Mouse (Mus musculus) limb, embryonic 12.5 days (tissue): Measurements from ENCODE around the gene Dusp23. TPM values are rescaled to one million over a fixed set of nuclear protein-coding genes. Genes with fewer than 3 reads are reported as not detected.

Source experiments
- ATAC-seq: fragments of 200-750 bp; cut with Nextera tagmentation; 2 replicates; pipeline ENCODE4 v1.8.0; 2017; ENCODE audit warnings: low read depth, moderate TSS enrichment; ENCODE audit not compliant: insufficient number of reproducible peaks, insufficient read depth, low FRiP score, low TSS enrichment
- H3K27ac ChIP-seq: fragments of 300-500 bp; sonication (generic); 2 replicates; pipeline ENCODE4 v1.5.1; 2016; ENCODE audit warnings: mild to moderate bottlenecking, moderate library complexity
- H3K27me3 ChIP-seq: fragments of 300-500 bp; sonication (generic); 2 replicates; pipeline ENCODE4 v1.6.1; 2016; ENCODE audit warnings: mild to moderate bottlenecking, moderate library complexity
- H3K36me3 ChIP-seq: fragments of 300-500 bp; sonication (generic); 2 replicates; pipeline ENCODE4 v1.6.1; 2016; ENCODE audit warnings: mild to moderate bottlenecking, moderate library complexity
- H3K4me1 ChIP-seq: fragments of 300-500 bp; sonication (generic); replicated peaks from 2 replicates; pipeline ENCODE4 v1.6.1; 2016
- H3K4me2 ChIP-seq: fragments of 300-500 bp; sonication (generic); 2 replicates; pipeline ENCODE4 v1.6.1; 2016; ENCODE audit warnings: mild to moderate bottlenecking, moderate library complexity
- H3K4me3 ChIP-seq: fragments of 300-500 bp; sonication (generic); replicated peaks from 2 replicates; pipeline ENCODE4 v1.5.1; 2016; ENCODE audit warnings: mild to moderate bottlenecking
- H3K9ac ChIP-seq: fragments of 300-500 bp; sonication (generic); replicated peaks from 2 replicates; pipeline ENCODE4 v1.6.1; 2016; ENCODE audit warnings: mild to moderate bottlenecking, moderate library complexity
- H3K9me3 ChIP-seq: fragments of 300-500 bp; sonication (generic); 2 replicates; pipeline ENCODE4 v1.6.1; 2016; ENCODE audit warnings: mild to moderate bottlenecking, moderate library complexity
- WGBS: fragments of 180-500 bp; shearing (Covaris S2); methylation state at CpG from one replicate; pipeline ENCODE4 v1.1.7; 2016; 5-methylcytosine and 5-hydroxymethylcytosine counted together
- polyA plus RNA-seq: library from polyadenylated mRNA; unstranded; fragments of >200 nt; fragmentation: Nextera tagmentation; extraction: Ambion mirVana; gene quantifications from 2 replicates; pipeline ENCODE4 v1.2.1, GENCODE M21; 2016

Dusp23 gene
- polyA plus RNA-seq, 1 experiment from 2014 or later = 9.6 TPM

DNA sequence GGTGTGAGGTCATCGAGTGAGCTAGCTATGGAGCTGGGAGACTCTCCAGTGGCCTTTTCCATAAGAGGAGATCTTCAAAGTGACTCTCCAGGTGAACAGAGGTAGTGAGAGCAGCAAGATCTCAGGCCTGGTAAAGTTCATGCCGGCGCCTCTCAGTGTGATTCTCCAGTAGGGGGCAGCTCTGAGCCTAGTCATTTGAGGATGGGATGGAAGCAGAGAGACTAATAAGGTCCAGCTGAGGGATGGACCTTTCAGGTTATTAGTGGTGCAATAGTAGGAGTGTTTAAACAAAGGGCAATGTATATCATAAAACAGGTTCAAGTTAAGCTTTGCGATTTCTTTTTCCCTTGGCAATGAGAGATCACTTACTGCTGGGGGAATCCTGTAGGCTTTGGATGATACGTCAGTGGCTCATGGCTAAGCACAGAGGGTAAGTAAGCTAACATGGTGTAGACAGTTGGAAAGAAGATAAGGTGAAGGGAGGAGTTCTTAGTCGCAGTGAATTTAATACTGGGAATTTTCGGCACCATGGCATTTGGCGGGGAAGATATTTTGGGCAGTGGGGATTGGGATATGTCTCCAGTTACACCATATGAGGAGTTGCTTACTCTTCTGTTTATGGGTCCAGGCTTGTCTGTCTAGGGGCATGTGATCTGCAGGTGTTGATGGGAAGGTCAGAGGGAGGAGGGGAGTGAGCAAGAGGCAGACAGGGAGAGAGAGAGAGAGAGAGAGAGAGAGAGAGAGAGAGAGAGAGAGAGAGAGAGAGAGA, 17.9 kb upstream of the Dusp23 start:
- no peak for ATAC-seq
- no peak overlapping the region for H3K27ac ChIP-seq
- no peaks in the 10 kb centered on the region for H3K36me3 ChIP-seq
- no peak overlapping the region for H3K9ac ChIP-seq
- no peak overlapping the region for H3K4me2 ChIP-seq
- H3K4me3 ChIP-seq = no peak overlapping the region
- no peaks in the 10 kb centered on the region; the same call in 1 of the 2 replicates for H3K27me3 ChIP-seq
- no peaks in the 10 kb centered on the region for H3K9me3 ChIP-seq
- 54% methylated on average over 8 of the region's 8 CpGs for WGBS
- H3K4me1 ChIP-seq = no peaks in the 10 kb centered on the region

DNA sequence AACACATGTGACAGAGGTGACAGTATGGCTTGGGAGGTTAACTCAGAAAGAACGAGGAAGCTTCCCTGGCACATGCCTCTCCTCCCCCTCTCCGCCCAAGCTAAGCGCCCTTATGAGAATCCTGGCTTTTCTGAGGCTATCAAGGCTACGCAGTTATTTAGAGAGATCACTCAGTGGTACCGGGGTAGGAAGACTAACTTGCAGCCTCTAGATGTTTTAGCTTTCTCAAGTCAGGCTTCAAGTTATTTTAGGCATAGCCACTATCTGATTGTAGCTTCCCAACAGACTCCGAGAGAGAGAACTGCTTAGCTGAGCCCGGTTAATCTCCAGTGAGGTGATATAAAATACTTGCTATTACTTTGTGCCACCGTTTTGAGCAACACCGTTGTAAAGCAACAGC, 16.6 kb upstream of the Dusp23 start:
- H3K4me3 ChIP-seq = no peak overlapping the region
- no peaks in the 10 kb centered on the region for H3K9me3 ChIP-seq
- 76% methylated on average over 9 of the region's 9 CpGs for WGBS
- no peak for ATAC-seq
- H3K9ac ChIP-seq = no peak overlapping the region
- H3K27me3 ChIP-seq = no peaks in the 10 kb centered on the region
- H3K27ac ChIP-seq = no peak overlapping the region
- H3K4me1 ChIP-seq = no peaks in the 10 kb centered on the region
- H3K4me2 ChIP-seq = no peak overlapping the region
- H3K36me3 ChIP-seq = no peaks in the 10 kb centered on the region

DNA sequence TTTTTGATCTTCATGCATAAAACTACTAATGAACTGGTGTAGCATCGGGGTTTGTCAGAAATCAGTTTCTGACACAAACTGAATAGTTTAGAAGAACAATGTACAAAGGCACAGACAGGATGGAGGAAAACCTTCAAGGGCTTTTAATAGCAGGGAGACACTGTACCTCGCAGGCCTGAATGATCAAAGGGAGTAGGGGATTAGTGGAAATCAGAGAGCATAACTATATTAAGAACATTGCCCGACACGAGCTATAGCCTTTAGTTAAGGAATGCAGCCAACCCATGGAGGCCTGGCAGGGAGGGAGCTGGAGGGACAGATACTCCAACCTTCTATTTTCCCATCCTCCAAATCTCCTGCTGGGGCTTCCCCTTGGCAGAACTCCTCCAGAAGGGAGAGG, 14.5 kb upstream of the Dusp23 start:
- Histone ChIP-seq H3K27me3 (no peaks in the 10 kb centered on the region), H3K4me3 (no peak overlapping the region), H3K4me2 (no peak overlapping the region), H3K9me3 (no peaks in the 10 kb centered on the region), H3K9ac (no peak overlapping the region), H3K4me1 (no peaks in the 10 kb centered on the region), H3K36me3 (no peaks in the 10 kb centered on the region), H3K27ac (no peak overlapping the region)
- WGBS = 40% methylated on average over 4 of the region's 4 CpGs
- no peak for ATAC-seq

DNA sequence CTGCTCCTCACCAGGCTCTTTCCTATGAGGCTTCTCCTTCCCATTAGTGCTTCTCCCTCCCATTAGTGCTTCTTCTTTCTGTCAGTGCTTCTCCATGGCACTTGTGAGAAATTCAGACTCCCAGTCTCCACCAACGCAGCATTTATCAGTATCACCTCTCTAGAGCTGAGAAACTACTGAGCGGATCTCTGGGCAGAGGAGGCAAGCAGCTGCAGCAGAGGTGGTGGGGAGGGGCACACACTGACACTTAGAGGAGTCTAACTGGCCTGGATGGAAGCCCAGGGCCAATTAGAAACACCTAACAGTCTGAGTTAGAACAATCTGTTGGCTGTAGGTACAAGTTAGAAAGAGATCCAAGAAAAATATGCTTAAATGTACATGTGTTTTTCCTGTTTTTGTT, 6.0 kb upstream of the Dusp23 start:
- Histone ChIP-seq H3K27me3 (no peaks in the 10 kb centered on the region), H3K27ac (no peak overlapping the region), H3K36me3 (no peaks in the 10 kb centered on the region)

DNA sequence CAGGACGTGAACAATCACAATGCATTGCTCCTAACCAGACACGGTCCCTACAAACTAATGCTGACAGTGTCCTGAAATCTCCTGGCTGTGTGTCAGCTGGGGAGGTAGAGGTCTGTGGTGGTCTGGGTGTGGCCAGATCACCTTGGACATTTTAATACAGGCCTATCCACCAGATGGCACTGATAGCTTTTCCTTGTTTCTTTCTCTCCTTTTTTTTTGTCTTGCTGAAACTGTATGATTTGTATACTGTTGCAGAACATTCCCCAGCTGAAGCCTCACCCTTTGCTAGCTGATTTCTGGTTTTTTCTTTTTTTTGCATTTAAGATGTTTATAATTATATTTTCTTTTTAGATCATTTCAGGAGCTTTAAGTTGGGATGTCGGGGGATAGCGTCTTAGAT, 5.0 kb upstream of the Dusp23 start:
- Histone ChIP-seq H3K4me3 (no peak overlapping the region), H3K36me3 (no peaks in the 10 kb centered on the region), H3K27ac (no peak overlapping the region), H3K4me1 (no peaks in the 10 kb centered on the region), H3K9ac (no peak overlapping the region), H3K4me2 (no peak overlapping the region), H3K27me3 (no peaks in the 10 kb centered on the region), H3K9me3 (no peaks in the 10 kb centered on the region)
- no peak for ATAC-seq
- 70% methylated on average over 4 of the region's 4 CpGs for WGBS

More for the DNA sequence above, 6.0 kb upstream of the Dusp23 start:
- H3K4me1 ChIP-seq = no peaks in the 10 kb centered on the region
- no peak overlapping the region for H3K9ac ChIP-seq
- H3K4me3 ChIP-seq = no peak overlapping the region
- no peak overlapping the region for H3K4me2 ChIP-seq
- WGBS = 44% methylated on average over 2 of the region's 2 CpGs
- H3K9me3 ChIP-seq = no peaks in the 10 kb centered on the region
- no peak for ATAC-seq

DNA sequence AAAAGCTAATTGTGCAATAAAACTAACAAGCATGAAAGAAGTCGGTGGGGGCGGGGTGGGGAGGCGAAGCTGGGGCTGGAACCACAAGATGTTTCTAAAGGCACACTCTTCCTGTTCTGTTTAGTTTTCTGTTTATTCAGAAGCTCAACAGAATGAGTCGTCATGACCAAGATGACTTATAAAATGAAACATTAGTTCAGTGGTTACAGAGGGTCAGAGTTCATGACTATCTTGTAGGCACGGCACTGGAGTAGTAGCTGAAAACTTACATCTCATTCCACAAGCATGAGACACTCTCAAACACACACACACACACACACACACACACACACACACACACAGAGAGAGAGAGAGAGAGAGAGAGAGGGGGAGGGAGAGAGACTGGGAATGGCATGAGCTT, 3.5 kb upstream of the Dusp23 start:
- H3K4me1 ChIP-seq = no peaks in the 10 kb centered on the region
- no peak overlapping the region for H3K4me2 ChIP-seq
- H3K9ac ChIP-seq = no peak overlapping the region
- H3K27me3 ChIP-seq = no peaks in the 10 kb centered on the region
- ATAC-seq = no peak
- 88% methylated on average over 5 of the region's 5 CpGs for WGBS
- H3K9me3 ChIP-seq = no peaks in the 10 kb centered on the region
- no peak overlapping the region for H3K4me3 ChIP-seq
- no peak overlapping the region for H3K27ac ChIP-seq
- no peaks in the 10 kb centered on the region for H3K36me3 ChIP-seq

DNA sequence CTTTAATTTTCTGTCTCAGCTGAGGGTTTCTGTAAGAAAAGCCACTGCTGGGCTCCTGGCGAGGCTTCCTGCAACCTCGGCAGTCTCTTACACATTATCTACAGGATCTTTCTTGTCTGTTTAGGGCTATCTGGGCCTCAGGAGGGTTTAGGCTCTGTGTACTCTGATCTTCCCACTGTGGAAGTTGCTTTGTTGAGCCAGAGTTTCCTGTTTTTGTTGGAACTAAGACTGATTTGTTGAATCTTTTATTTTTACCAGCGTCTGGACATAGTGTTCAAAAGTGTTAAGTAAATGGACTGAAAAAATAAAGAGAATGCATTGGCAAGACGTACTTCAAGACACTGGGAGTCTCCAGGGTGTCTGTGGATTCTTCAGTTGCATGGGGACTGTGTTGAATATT, 2.5 kb upstream of the Dusp23 start:
- no peak for ATAC-seq

DNA sequence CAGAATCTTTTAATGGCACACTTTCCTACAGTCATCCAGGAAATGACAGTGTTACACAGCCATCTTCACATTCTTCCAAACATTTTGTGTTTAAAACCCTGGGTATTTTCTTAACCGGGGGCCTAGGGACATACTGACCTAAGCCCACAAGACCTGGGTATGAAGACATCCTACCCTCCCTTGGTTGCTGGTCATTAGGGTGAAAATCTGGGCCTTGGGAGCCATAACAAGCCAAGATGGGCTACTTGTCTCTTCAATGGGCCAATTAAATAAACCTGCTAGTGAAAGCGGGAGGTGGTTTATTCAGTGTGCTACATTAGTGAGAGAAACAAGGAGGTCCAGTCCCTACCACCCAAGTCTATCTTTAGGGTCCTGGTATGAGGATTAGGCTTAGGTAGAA, 1.4 kb upstream of the Dusp23 start:
- H3K9me3 ChIP-seq = no peaks in the 10 kb centered on the region
- H3K27me3 ChIP-seq = no peaks in the 10 kb centered on the region
- H3K9ac ChIP-seq = no peak overlapping the region
- H3K4me2 ChIP-seq = no peak overlapping the region
- no peak for ATAC-seq
- H3K36me3 ChIP-seq = no peaks in the 10 kb centered on the region
- WGBS = 87% methylated on average over 2 of the region's 2 CpGs
- no peak overlapping the region for H3K4me3 ChIP-seq
- H3K27ac ChIP-seq = no peak overlapping the region
- H3K4me1 ChIP-seq = peaks cover 10% of the 10 kb centered on the region

More for the DNA sequence above, 2.5 kb upstream of the Dusp23 start:
- Histone ChIP-seq H3K27ac (no peak overlapping the region), H3K4me3 (no peak overlapping the region), H3K27me3 (no peaks in the 10 kb centered on the region), H3K9ac (no peak overlapping the region), H3K4me1 (no peaks in the 10 kb centered on the region), H3K9me3 (no peaks in the 10 kb centered on the region), H3K36me3 (no peaks in the 10 kb centered on the region), H3K4me2 (no peak overlapping the region)
- 62% methylated on average over 4 of the region's 4 CpGs for WGBS

DNA sequence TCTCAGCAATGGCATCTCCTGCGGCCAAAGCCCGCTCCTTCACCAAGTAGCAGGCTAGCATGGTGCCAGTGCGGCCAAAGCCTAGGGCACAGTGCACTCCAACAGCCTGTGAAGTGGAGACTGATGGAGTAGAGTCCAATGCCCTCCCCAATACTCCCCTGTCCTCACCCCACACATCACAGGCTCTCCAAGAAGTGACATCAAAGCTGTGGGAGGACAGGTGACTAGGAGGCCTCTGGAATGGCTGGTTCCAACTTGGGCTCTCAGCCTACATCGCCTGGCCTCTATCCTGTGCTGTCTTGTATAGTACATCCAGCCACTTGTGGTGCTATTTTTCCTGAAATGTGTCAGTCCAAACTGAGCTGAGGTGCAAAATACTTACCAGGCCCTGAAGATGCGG, 1.0 kb downstream of the Dusp23 start:
- Histone ChIP-seq H3K9me3 (no peaks in the 10 kb centered on the region), H3K4me2 (no peak overlapping the region), H3K4me3 (no peak overlapping the region), H3K9ac (no peak overlapping the region), H3K27me3 (no peaks in the 10 kb centered on the region), H3K36me3 (no peaks in the 10 kb centered on the region), H3K27ac (no peak overlapping the region), H3K4me1 (peaks cover 11% of the 10 kb centered on the region)
- ATAC-seq = no peak
- WGBS = 88% methylated on average over 5 of the region's 5 CpGs

DNA sequence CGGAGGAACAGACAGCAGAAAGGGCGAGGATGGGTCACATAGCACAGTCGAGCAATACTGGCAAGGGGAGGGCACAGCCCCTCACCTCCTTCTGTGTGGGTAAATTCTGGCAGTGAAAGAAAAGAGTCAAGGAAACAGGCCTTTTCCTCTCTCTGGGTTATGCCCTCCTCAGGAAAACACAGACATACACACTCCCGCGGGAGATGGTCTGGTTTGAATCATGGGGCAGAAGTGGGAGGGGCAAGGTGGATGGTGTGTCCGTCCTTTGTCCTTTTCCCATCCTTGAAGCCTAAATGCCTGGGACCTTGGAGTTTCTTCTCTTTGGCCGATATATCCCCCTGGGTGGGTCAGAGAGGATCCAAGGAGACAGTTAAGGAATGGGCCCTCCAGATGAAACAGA, 2.9 kb downstream of the Dusp23 start:
- no peak overlapping the region for H3K4me2 ChIP-seq
- peaks cover 11% of the 10 kb centered on the region for H3K4me1 ChIP-seq
- no peaks in the 10 kb centered on the region for H3K27me3 ChIP-seq
- no peak overlapping the region for H3K27ac ChIP-seq
- 41% methylated on average over 7 of the region's 7 CpGs for WGBS
- no peak overlapping the region for H3K9ac ChIP-seq
- ATAC-seq = no peak
- no peaks in the 10 kb centered on the region for H3K9me3 ChIP-seq
- no peaks in the 10 kb centered on the region for H3K36me3 ChIP-seq
- no peak overlapping the region for H3K4me3 ChIP-seq

DNA sequence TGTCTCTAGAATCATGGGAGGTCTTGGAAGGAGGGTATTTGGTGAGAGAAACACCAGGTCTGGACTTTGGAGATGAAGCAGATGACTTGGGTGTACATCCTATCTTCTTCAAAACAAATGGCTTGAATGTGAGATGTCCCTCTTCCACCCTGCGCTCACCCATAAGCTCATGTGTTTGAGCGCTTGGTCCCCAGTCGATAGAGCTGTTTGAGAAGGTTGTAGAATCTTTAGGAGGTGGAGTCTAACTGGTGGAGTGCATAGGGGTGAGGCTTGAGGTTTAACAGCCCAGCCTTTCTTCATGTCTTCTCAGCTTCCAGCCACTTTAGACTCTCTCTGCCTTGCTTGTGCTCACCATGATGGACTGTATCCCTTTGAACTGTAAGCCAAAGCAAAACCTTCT, 6.5 kb downstream of the Dusp23 start:
- ATAC-seq = no peak

DNA sequence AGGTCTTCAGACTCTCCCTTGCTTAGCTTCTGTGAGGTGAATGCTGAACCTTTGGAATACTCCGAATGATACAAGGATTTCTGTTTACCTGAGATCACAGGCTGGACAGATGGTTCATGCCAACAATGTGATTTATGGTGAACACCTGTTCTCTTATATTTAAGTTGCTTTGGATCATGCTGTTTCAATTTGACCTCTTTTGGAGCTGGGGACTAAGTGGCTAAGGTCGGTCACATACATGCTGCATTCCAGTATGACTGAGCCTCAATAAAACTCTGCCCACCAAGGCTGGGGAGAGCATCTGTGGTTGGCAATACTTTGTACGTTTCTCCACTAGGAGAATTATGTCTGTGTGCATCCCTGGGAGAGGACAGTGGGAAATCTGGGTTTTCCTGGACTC, 8.7 kb downstream of the Dusp23 start:
- ATAC-seq = no peak
- WGBS = 25% methylated on average over 3 of the region's 3 CpGs

More for the DNA sequence above, 6.5 kb downstream of the Dusp23 start:
- Histone ChIP-seq H3K4me2 (no peak overlapping the region), H3K4me3 (no peak overlapping the region), H3K36me3 (no peaks in the 10 kb centered on the region), H3K9ac (no peak overlapping the region), H3K9me3 (no peaks in the 10 kb centered on the region), H3K4me1 (peaks cover 15% of the 10 kb centered on the region), H3K27ac (no peak overlapping the region), H3K27me3 (no peaks in the 10 kb centered on the region)
- WGBS = 95% methylated on average over 3 of the region's 3 CpGs

More for the DNA sequence above, 8.7 kb downstream of the Dusp23 start:
- Histone ChIP-seq H3K36me3 (no peaks in the 10 kb centered on the region), H3K9me3 (no peaks in the 10 kb centered on the region), H3K4me1 (peaks cover 4% of the 10 kb centered on the region; the same call in 1 of the 2 replicates), H3K9ac (no peak overlapping the region), H3K4me2 (no peak overlapping the region), H3K27ac (no peak overlapping the region), H3K27me3 (no peaks in the 10 kb centered on the region), H3K4me3 (no peak overlapping the region)
